Mouse (Mus musculus) MEL (cell line): ENCODE results near the gene Fxyd2. TPM values are rescaled to one million over a fixed set of nuclear protein-coding genes. Genes with fewer than 3 reads are reported as not detected.
A peak's percentile ranks its signal among the peaks of the same experiment; 100 is the strongest.

Experiments used
- DNase-seq: peaks from one replicate; pipeline ENCODE4 v3.0.0; 2011; ENCODE audit warnings: low read depth, low spot score
- H3K27ac ChIP-seq: 2 replicates; pipeline ENCODE4 v1.5.1; 2012; ENCODE audit warnings: low read depth, mild to moderate bottlenecking, control low read depth, low read length, moderate library complexity; ENCODE audit not compliant: control insufficient read depth
- H3K27me3 ChIP-seq, 2 experiments: fragments of 150-350 bp in 1 of 2; sonication (generic) in 1 of 2; 2 replicates each; pipeline ENCODE4 v1.6.1; 2012; ENCODE audit warnings: low read length in 2 of 2, mild to moderate bottlenecking in 2 of 2, improper control_type of control experiment in 1 of 2, moderate library complexity in 1 of 2; ENCODE audit not compliant: insufficient read depth in 2 of 2, control insufficient read depth in 1 of 2
- H3K36me3 ChIP-seq, 2 experiments: 2 replicates each; pipeline ENCODE4 v1.6.1; 2012 to 2014; ENCODE audit warnings: low read length in 2 of 2, improper control_type of control experiment in 1 of 2, inconsistent platforms in 1 of 2, mild to moderate bottlenecking in 1 of 2; ENCODE audit not compliant: insufficient read depth in 2 of 2, control insufficient read depth in 1 of 2
- H3K4me1 ChIP-seq, 2 experiments: fragments of 150-350 bp in 1 of 2; sonication (generic) in 1 of 2; 2 replicates each; pipeline ENCODE4 v1.6.1; 2012; ENCODE audit warnings: low read length in 2 of 2, improper control_type of control experiment in 1 of 2, mild to moderate bottlenecking in 1 of 2; ENCODE audit not compliant: insufficient read depth in 2 of 2, control insufficient read depth in 1 of 2
- H3K4me3 ChIP-seq, 2 experiments: fragments of 150-350 bp in 1 of 2; sonication (generic) in 1 of 2; 2 replicates each; pipeline ENCODE4 v1.5.1; 2012; ENCODE audit warnings: low read depth in 2 of 2, low read length in 2 of 2, mild to moderate bottlenecking in 2 of 2, moderate library complexity in 2 of 2, control low read depth in 1 of 2, improper control_type of control experiment in 1 of 2; ENCODE audit not compliant: control insufficient read depth in 1 of 2, insufficient read depth in 1 of 2
- H3K79me2 ChIP-seq: 2 replicates; pipeline ENCODE4 v1.6.1; 2012; ENCODE audit warnings: mild to moderate bottlenecking, low read length, moderate library complexity; ENCODE audit not compliant: control insufficient read depth, poor library complexity, insufficient read depth
- H3K9ac ChIP-seq: 2 replicates; pipeline ENCODE4 v1.6.1; 2012; ENCODE audit warnings: low read depth, mild to moderate bottlenecking, control low read depth, low read length, moderate library complexity; ENCODE audit not compliant: control insufficient read depth, poor library complexity, severe bottlenecking
- H3K9me3 ChIP-seq: fragments of 150-350 bp; sonication (generic); replicated peaks from 2 replicates; pipeline ENCODE4 v1.6.1; 2012; ENCODE audit warnings: mild to moderate bottlenecking, low read length, improper control_type of control experiment, moderate library complexity; ENCODE audit not compliant: insufficient read depth
- CHD2 ChIP-seq: IDR thresholded peaks from 2 replicates; pipeline ENCODE4 v1.6.1; 2011; ENCODE audit warnings: low read length, improper control_type of control experiment
- CTCF ChIP-seq, 3 experiments: IDR thresholded peaks in 2 of 3; conservative IDR thresholded peaks in 1 of 3; 2 replicates each; pipeline ENCODE4 v1.5.1; 2011 to 2012; ENCODE audit warnings: low read length in 3 of 3, low read depth in 2 of 3, mild to moderate bottlenecking in 2 of 3, improper control_type of control experiment in 1 of 3, inconsistent platforms in 1 of 3, mixed read lengths in 1 of 3, moderate library complexity in 1 of 3; ENCODE audit not compliant: control insufficient read depth in 1 of 3, insufficient read depth in 1 of 3, poor library complexity in 1 of 3, severe bottlenecking in 1 of 3
- E2F4 ChIP-seq: IDR thresholded peaks from 2 replicates; pipeline ENCODE4 v1.6.1; 2011; ENCODE audit warnings: low read depth, low read length, improper control_type of control experiment, borderline replicate concordance
- EP300 ChIP-seq, 2 experiments: IDR thresholded peaks; 2 replicates each; pipeline ENCODE4 v1.6.1; 2011; ENCODE audit warnings: improper control_type of control experiment in 2 of 2, low read length in 2 of 2, low read depth in 1 of 2, mild to moderate bottlenecking in 1 of 2
- ETS1 ChIP-seq: IDR thresholded peaks from 2 replicates; pipeline ENCODE4 v1.6.1; 2012; ENCODE audit warnings: low read depth, mild to moderate bottlenecking, inconsistent platforms, low read length, improper control_type of control experiment, moderate library complexity
- GABPA ChIP-seq: IDR thresholded peaks from 2 replicates; pipeline ENCODE4 v1.6.1; 2012; ENCODE audit warnings: low read depth, mild to moderate bottlenecking, inconsistent platforms, low read length, improper control_type of control experiment, moderate library complexity
- GATA1 ChIP-seq: IDR thresholded peaks from 2 replicates; pipeline ENCODE4 v1.6.1; 2011; ENCODE audit warnings: low read depth, low read length, improper control_type of control experiment
- JUND ChIP-seq: IDR thresholded peaks from 2 replicates; pipeline ENCODE4 v1.6.1; 2011; ENCODE audit warnings: low read depth, mild to moderate bottlenecking, improper control_type of control experiment, low read length
- MAFK ChIP-seq: IDR thresholded peaks from 2 replicates; pipeline ENCODE4 v1.6.1; 2011; ENCODE audit warnings: low read depth, mild to moderate bottlenecking, low read length, improper control_type of control experiment, borderline replicate concordance
- MAX ChIP-seq: IDR thresholded peaks from 2 replicates; pipeline ENCODE4 v1.6.1; 2011; ENCODE audit warnings: low read length, improper control_type of control experiment
- MAZ ChIP-seq: IDR thresholded peaks from 2 replicates; pipeline ENCODE4 v1.6.1; 2012; ENCODE audit warnings: low read depth, mild to moderate bottlenecking, inconsistent platforms, low read length, improper control_type of control experiment
- NELFE ChIP-seq: IDR thresholded peaks from 2 replicates; pipeline ENCODE4 v1.6.1; 2011; ENCODE audit warnings: low read depth, low read length, improper control_type of control experiment
- POLR2AphosphoS2 ChIP-seq: IDR thresholded peaks from 2 replicates; pipeline ENCODE4 v1.6.1; 2011; ENCODE audit warnings: low read length, improper control_type of control experiment
- POLR2AphosphoS5 ChIP-seq: IDR thresholded peaks from 2 replicates; pipeline ENCODE4 v1.6.1; 2012; ENCODE audit warnings: low read depth, borderline replicate concordance, mild to moderate bottlenecking, inconsistent platforms, low read length, moderate library complexity, mixed read lengths
- RAD21 ChIP-seq: IDR thresholded peaks from 2 replicates; pipeline ENCODE4 v1.6.1; 2011; ENCODE audit warnings: mild to moderate bottlenecking, low read depth, low read length, improper control_type of control experiment
- RCOR1 ChIP-seq: IDR thresholded peaks from 2 replicates; pipeline ENCODE4 v1.6.1; 2012; ENCODE audit warnings: low read depth, mild to moderate bottlenecking, inconsistent platforms, low read length, improper control_type of control experiment
- SIN3A ChIP-seq: IDR thresholded peaks from 2 replicates; pipeline ENCODE4 v1.6.1; 2012; ENCODE audit warnings: low read length, improper control_type of control experiment, inconsistent platforms
- SMC3 ChIP-seq: IDR thresholded peaks from 2 replicates; pipeline ENCODE4 v1.6.1; 2011; ENCODE audit warnings: low read depth, low read length, improper control_type of control experiment
- TBP ChIP-seq: IDR thresholded peaks from 2 replicates; pipeline ENCODE4 v1.8.0; 2011; ENCODE audit warnings: low read depth, low read length, improper control_type of control experiment
- USF2 ChIP-seq, 2 experiments: IDR thresholded peaks; 2 replicates each; pipeline ENCODE4 v1.6.1; 2011 to 2012; ENCODE audit warnings: improper control_type of control experiment in 2 of 2, low read length in 2 of 2, borderline replicate concordance in 1 of 2, inconsistent platforms in 1 of 2, low read depth in 1 of 2, mild to moderate bottlenecking in 1 of 2; ENCODE audit not compliant: insufficient read depth in 1 of 2
- ZKSCAN1 ChIP-seq: IDR thresholded peaks from 2 replicates; pipeline ENCODE4 v1.6.1; 2012; ENCODE audit warnings: low read depth, mild to moderate bottlenecking, inconsistent platforms, low read length, improper control_type of control experiment, moderate library complexity
- polyA plus RNA-seq, 2 experiments: library from polyadenylated mRNA; stranded (reverse) in 1 of 2; unstranded in 1 of 2; fragments of >175 nt in 1 of 2; fragments of >200 nt in 1 of 2; gene quantifications; 2 replicates each; pipeline versions ENCODE4 v1.2.1 to v1.2.4; 2012; ENCODE audit warnings: low replicate concordance in 2 of 2, low read depth in 1 of 2; ENCODE audit not compliant: insufficient read length in 2 of 2, insufficient read depth in 1 of 2, missing spikeins in 1 of 2
- total RNA-seq: library from RNA; depleted of rRNA; stranded (reverse); fragments of 300-350 nt; gene quantifications from 2 replicates; pipeline ENCODE4 v1.2.3, GENCODE M21; 2012

Gene Fxyd2
- total and polyA plus RNA-seq, 3 experiments, result not detected

- H3K27me3 ChIP-seq, result no peaks in the 10 kb centered on the region; a peak in 1 of 4 replicates
- no peaks in the 10 kb centered on the region for H3K9me3 ChIP-seq
- H3K4me1 ChIP-seq, result no peaks in the 10 kb centered on the region
- H3K27ac ChIP-seq, result no peak overlapping the region
- no peaks in the 10 kb centered on the region for H3K79me2 ChIP-seq
- H3K4me3 ChIP-seq, result no peak overlapping the region
- no peak for DNase-seq
- H3K36me3 ChIP-seq, result no peaks in the 10 kb centered on the region
- TF ChIP-seq ETS1 (no peak), RAD21 (no peak), E2F4 (no peak), GATA1 (no peak), MAFK (no peak), EP300 (IDR thresholded peaks at IDR 0.05; ENCODE audit: low read depth in 1 of 2, low read length in 2 of 2) (no peak), POLR2AphosphoS2 (no peak), SIN3A (no peak), GABPA (no peak)
- H3K9ac ChIP-seq, result no peak overlapping the region
Measured at GRCm38 (mm10) chr9:45418252-45418651, 18.8 kb downstream of the Fxyd2 start.

GRCm38 (mm10) chr9:45421209-45421608 lies 21.7 kb downstream of the Fxyd2 start:
- Histone ChIP-seq H3K9me3 (no peaks in the 10 kb centered on the region), H3K4me1 (no peaks in the 10 kb centered on the region)
- peak; percentile 34 for DNase-seq
- no peak for TF ChIP-seq E2F4
- no peak for TF ChIP-seq POLR2AphosphoS5
- no peak for TF ChIP-seq MAX
- no peak for TF ChIP-seq CHD2
- TF ChIP-seq USF2 (IDR thresholded peaks at IDR 0.05; ENCODE audit: borderline replicate concordance in 1 of 2, insufficient read depth in 1 of 2, low read depth in 1 of 2, low read length in 2 of 2), result no peak
- TF ChIP-seq JUND, result no peak
- TF ChIP-seq TBP, result no peak
- peak; percentile 29 for TF ChIP-seq RAD21
- peak; percentile 53 to 77 (median 67) for TF ChIP-seq CTCF (IDR thresholded peaks at IDR 0.05 in 2 of 3, conservative IDR thresholded peaks at IDR 0.05 in 1 of 3; ENCODE audit: control insufficient read depth in 1 of 3, insufficient read depth in 1 of 3, low read depth in 2 of 3, low read length in 3 of 3, poor library complexity in 1 of 3, severe bottlenecking in 1 of 3)
- no peak for TF ChIP-seq NELFE
- no peak for TF ChIP-seq MAZ
- peak; percentile 30 for TF ChIP-seq SMC3
- no peak for TF ChIP-seq ZKSCAN1
- TF ChIP-seq GATA1, result no peak
- no peak for TF ChIP-seq RCOR1
- TF ChIP-seq, all 39 proteins: peak for 3
- H3K9ac ChIP-seq, result no peak overlapping the region
- no peaks in the 10 kb centered on the region; a peak in 2 of 4 replicates for H3K27me3 ChIP-seq
- no peaks in the 10 kb centered on the region for H3K79me2 ChIP-seq
- no peak overlapping the region for H3K27ac ChIP-seq
- no peaks in the 10 kb centered on the region for H3K36me3 ChIP-seq
- H3K4me3 ChIP-seq, result no peak overlapping the region
